Mouse (Mus musculus) cortical plate, adult 2 months (tissue): Measurements from ENCODE around the gene Oma1.

ENCODE experiments used
- CTCF ChIP-seq: fragments of 200-500 bp; IDR thresholded peaks from 2 replicates; pipeline ENCODE4 v1.5.1; 2011; ENCODE audit warnings: mild to moderate bottlenecking, control low read depth, low read length; ENCODE audit not compliant: insufficient read depth; ENCODE audit errors: extremely low read depth
- POLR2A ChIP-seq: fragments of 200-500 bp; IDR thresholded peaks from 2 replicates; pipeline ENCODE4 v1.6.1; 2011; ENCODE audit warnings: mild to moderate bottlenecking, low read length, control low read depth; ENCODE audit not compliant: insufficient read depth; ENCODE audit errors: extremely low read depth

DNA sequence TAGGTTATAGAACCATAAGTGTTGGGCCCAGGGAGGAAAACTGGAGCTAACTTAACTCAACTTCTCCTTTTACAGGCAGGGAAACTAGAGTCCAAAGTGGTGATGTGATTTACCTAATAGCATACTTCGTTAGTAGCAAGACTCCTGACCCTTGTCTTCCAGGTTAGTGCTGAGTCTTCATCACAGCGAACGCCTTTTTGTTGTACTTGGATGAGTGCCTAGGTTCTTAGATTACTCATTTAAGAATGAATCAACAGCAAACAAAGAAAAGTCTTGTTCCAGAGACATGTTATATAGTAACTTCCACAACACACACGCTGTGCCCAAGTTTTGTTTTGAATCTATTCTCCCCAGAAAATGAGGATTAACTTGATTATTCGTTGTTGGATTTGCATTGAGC, 33.2 kb downstream of the Oma1 start:
- TF ChIP-seq POLR2A (no peak), CTCF (no peak)
